Mouse (Mus musculus) kidney, postnatal 0 days (tissue): ENCODE data around the gene Dmc1. TPM values are rescaled to one million over a fixed set of nuclear protein-coding genes. Genes with fewer than 3 reads are reported as not detected.

Experiments used
- ATAC-seq: fragments of 200-750 bp; cut with Nextera tagmentation; replicated peaks from 2 replicates; pipeline ENCODE4 v1.8.0; 2017; ENCODE audit warnings: low read depth, moderate number of reproducible peaks, moderate TSS enrichment, moderate library complexity; ENCODE audit not compliant: low FRiP score
- DNase-seq: peaks from one replicate; pipeline ENCODE4 v3.0.0-alpha.2; 2016; ENCODE audit warnings: low spot score
- H3K27ac ChIP-seq: fragments of 300-500 bp; sonication (generic); 2 replicates; pipeline ENCODE4 v1.5.1; 2014; ENCODE audit warnings: mild to moderate bottlenecking
- H3K27me3 ChIP-seq: fragments of 300-500 bp; sonication (generic); 2 replicates; pipeline ENCODE4 v1.6.1; 2014; ENCODE audit warnings: low read length, mixed read lengths; ENCODE audit not compliant: insufficient read depth
- H3K36me3 ChIP-seq: fragments of 300-500 bp; sonication (generic); 2 replicates; pipeline ENCODE4 v1.6.1; 2014; ENCODE audit warnings: low read length, mixed read lengths; ENCODE audit not compliant: insufficient read depth
- H3K4me1 ChIP-seq: fragments of 300-500 bp; sonication (generic); replicated peaks from 2 replicates; pipeline ENCODE4 v1.6.1; 2014; ENCODE audit warnings: antibody characterized with exemption, low read length, mixed read lengths; ENCODE audit not compliant: insufficient read depth
- H3K4me2 ChIP-seq: fragments of 300-500 bp; sonication (generic); 2 replicates; pipeline ENCODE4 v1.6.1; 2014; ENCODE audit warnings: mild to moderate bottlenecking, low read length, moderate library complexity, mixed read lengths
- H3K4me3 ChIP-seq: fragments of 300-500 bp; sonication (generic); replicated peaks from 2 replicates; pipeline ENCODE4 v1.5.1; 2014; ENCODE audit warnings: low read depth, low read length
- H3K9ac ChIP-seq: fragments of 300-500 bp; sonication (generic); 2 replicates; pipeline ENCODE4 v1.6.1; 2014; ENCODE audit warnings: low read depth, low read length
- H3K9me3 ChIP-seq: fragments of 300-500 bp; sonication (generic); replicated peaks from 2 replicates; pipeline ENCODE4 v1.6.1; 2016; ENCODE audit warnings: low read length, inconsistent platforms, mixed read lengths
- CTCF ChIP-seq: IDR thresholded peaks from 2 replicates; pipeline ENCODE4 v1.5.1; 2016; ENCODE audit warnings: antibody characterized with exemption, low read depth, mild to moderate bottlenecking, moderate library complexity
- WGBS: fragments of 180-500 bp; shearing (Covaris S2); extraction: QIAGEN DNeasy Blood & Tissue Kit; methylation state at CpG from one replicate; pipeline ENCODE4 v1.1.7; 2014; 5-methylcytosine and 5-hydroxymethylcytosine counted together
- polyA plus RNA-seq: library from polyadenylated mRNA; unstranded; fragments of >200 nt; fragmentation: Nextera tagmentation; extraction: Ambion mirVana; gene quantifications from 2 replicates; pipeline ENCODE4 v1.2.1, GENCODE M21; 2015

Gene Dmc1
- polyA plus RNA-seq, 1 experiment from 2014 or later = 1.7 TPM

- no peak for TF ChIP-seq CTCF
- H3K4me1 ChIP-seq = peaks cover 10% of the 10 kb centered on the region; the same call in 1 of the 2 replicates
- H3K27ac ChIP-seq = no peak overlapping the region
- H3K4me3 ChIP-seq = no peak overlapping the region
- no peaks in the 10 kb centered on the region for H3K36me3 ChIP-seq
- WGBS = 57% methylated on average over 16 of the region's 16 CpGs
- no peak overlapping the region for H3K9ac ChIP-seq
- no peak overlapping the region for H3K4me2 ChIP-seq
- no peak for ATAC-seq
- no peak for DNase-seq
- no peaks in the 10 kb centered on the region for H3K9me3 ChIP-seq
- H3K27me3 ChIP-seq = no peaks in the 10 kb centered on the region
Observed at GRCm38 (mm10) chr15:79519400-79520220, 85.3 kb downstream of the Dmc1 start.

GRCm38 (mm10) chr15:79518571-79518970 is 86.3 kb downstream of the Dmc1 start:
- DNase-seq (no peak), ATAC-seq (no peak; the same call in 1 of the 2 replicates)
- TF ChIP-seq CTCF = no peak
- WGBS = 72% methylated on average over 3 of the region's 3 CpGs
- Histone ChIP-seq H3K4me3 (no peak overlapping the region), H3K36me3 (no peaks in the 10 kb centered on the region), H3K4me1 (peaks cover 10% of the 10 kb centered on the region; the same call in 1 of the 2 replicates), H3K27me3 (no peaks in the 10 kb centered on the region), H3K4me2 (no peak overlapping the region), H3K9me3 (no peaks in the 10 kb centered on the region), H3K27ac (no peak overlapping the region), H3K9ac (no peak overlapping the region)

- no peak for TF ChIP-seq CTCF
- no peaks in the 10 kb centered on the region for H3K27me3 ChIP-seq
- peaks cover 10% of the 10 kb centered on the region; the same call in 1 of the 2 replicates for H3K4me1 ChIP-seq
- H3K4me2 ChIP-seq = 0 out of 2 replicates have a peak overlapping the region, but pooled peaks have one; percentile 0
- H3K36me3 ChIP-seq = no peaks in the 10 kb centered on the region
- ATAC-seq (no peak), DNase-seq (no peak)
- H3K4me3 ChIP-seq = no peak overlapping the region
- no peak overlapping the region for H3K27ac ChIP-seq
- no peak overlapping the region for H3K9ac ChIP-seq
- 87% methylated on average over 4 of the region's 4 CpGs for WGBS
- H3K9me3 ChIP-seq = no peaks in the 10 kb centered on the region
Observed at GRCm38 (mm10) chr15:79517710-79518109, 87.2 kb downstream of the Dmc1 start.

- Histone ChIP-seq H3K4me3 (peak within 1 kb of the TSS; percentile 45), H3K27ac (peak within 1 kb of the TSS; percentile 19; the same call in 1 of the 2 replicates), H3K4me2 (peak within 1 kb of the TSS; percentile 73), H3K4me1 (peaks cover 12% of the 10 kb centered on the region; the same call in 1 of the 2 replicates), H3K9me3 (no peaks in the 10 kb centered on the region), H3K9ac (peak within 1 kb of the TSS; percentile 56), H3K27me3 (no peaks in the 10 kb centered on the region), H3K36me3 (no peaks in the 10 kb centered on the region)
- no peak for TF ChIP-seq CTCF
- DNase-seq (peak; percentile 80), ATAC-seq (peak; percentile 53)
- under 1% methylated on average over 71 of the region's 71 CpGs for WGBS
Observed at GRCm38 (mm10) chr15:79516171-79517096, 88.5 kb downstream of the Dmc1 start, which contains the start of gene Kdelr3. Gene Kdelr3 (plus strand): TSS chr15:79516411.

GRCm38 (mm10) chr15:79513940-79514339 is 91.0 kb downstream of the Dmc1 start:
- Histone ChIP-seq H3K27ac (no peak overlapping the region), H3K9ac (no peak overlapping the region), H3K36me3 (no peaks in the 10 kb centered on the region), H3K9me3 (no peaks in the 10 kb centered on the region), H3K4me3 (no peak overlapping the region), H3K4me2 (no peak overlapping the region), H3K4me1 (peaks cover 12% of the 10 kb centered on the region; the same call in 1 of the 2 replicates), H3K27me3 (peaks cover 12% of the 10 kb centered on the region)
- TF ChIP-seq CTCF = no peak
- DNase-seq (peak; percentile 70), ATAC-seq (no peak)
- WGBS = 13% methylated on average over 9 of the region's 9 CpGs
